Mouse (Mus musculus) MN1 (cell line): ENCODE data around the gene Sirpa.

Experiments
- DNase-seq: peaks from one replicate; pipeline ENCODE4 v3.0.0-alpha.2; 2016; ENCODE audit warnings: low spot score

The Sirpa gene

DNA sequence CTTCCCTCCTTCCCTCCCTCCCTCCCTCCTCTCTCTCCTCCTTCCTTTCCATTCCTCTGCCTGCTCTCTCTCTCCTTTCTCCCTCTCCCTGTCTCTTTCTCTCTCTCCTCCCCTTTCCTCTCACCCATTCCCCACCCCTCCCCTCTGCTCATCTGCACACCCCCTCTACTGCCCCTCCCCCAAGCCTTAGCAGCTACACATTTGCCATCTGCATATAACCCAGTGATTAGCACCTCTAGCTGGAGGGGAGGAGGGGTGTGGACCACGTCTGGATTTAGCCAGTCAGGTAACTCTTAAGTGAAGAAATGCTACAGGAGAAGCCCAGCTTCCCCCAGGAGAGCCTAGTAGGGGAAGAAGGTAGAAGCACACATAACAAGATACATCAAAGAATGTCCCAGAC, 7.7 kb upstream of the Sirpa start:
- no peak for DNase-seq

DNA sequence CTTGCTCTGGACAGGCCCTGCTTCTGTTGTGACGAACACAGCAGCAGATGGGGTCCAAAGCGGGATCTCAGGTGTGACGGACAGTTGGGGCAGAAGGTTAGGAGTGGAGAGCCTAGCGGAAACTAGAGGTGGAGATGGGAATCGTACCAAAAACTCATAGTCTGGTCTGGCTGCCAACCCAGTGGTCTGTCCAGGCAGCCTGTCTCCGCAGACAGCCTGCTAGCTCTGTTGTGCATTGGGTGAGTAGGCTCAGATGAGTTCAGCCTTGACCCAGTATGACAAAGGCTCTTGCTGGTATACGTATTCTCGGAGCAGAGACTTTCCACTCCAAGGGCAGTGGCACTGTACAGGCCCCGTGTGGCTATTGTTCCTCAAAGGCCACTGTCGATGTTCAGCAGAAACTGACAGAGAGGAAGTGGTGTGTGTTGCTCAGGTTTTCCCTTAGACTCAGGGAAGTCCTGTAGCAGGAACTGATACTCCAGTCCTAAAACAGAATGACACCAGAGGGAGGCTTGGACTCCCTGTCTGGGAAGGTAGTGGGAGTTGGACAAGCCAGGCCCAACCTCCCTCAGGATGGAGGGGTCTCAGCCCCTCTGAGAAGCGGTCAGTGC, 6.6 kb upstream of the Sirpa start:
- no peak for DNase-seq

DNA sequence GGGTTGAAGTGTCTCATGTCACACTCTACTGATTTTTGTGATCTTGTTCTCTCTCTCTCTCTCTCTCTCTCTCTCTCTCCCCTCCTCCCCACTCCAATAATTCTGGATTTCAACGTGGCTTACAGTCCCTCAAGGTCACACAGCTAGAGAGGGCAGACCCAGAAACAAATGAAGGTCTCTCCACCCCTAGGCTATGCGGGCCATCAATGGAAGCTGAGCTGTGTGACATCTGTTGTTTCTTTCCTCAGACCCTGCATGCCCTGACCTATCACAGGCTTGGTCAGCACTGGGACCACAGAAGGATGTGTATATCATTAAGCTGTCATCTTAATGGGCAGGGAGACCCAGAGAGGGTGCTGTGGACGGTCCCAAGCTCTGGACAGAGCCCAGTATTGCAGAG, 5.4 kb upstream of the Sirpa start:
- no peak for DNase-seq

DNA sequence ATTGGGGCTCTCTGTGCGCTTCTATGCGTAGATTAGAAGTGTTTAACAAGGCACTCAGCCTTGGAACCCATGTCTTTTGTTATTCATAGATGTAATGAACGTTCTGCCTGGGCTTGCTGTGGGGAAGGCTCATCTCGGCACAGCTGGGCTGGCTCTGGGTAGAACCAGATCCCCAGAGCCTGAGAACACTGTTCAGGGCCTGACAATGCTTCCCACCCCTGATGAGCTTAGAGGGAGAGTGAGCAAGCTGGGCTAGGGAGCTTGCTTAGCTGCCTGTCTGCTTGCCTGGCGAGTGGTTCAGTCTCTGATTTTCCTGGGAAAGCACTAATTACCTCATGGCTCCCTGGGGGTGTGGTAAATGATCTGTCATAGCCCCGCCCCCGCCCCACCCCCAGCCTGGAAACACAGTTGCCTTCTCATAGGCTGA, 4.8 kb upstream of the Sirpa start:
- DNase-seq, result no peak

DNA sequence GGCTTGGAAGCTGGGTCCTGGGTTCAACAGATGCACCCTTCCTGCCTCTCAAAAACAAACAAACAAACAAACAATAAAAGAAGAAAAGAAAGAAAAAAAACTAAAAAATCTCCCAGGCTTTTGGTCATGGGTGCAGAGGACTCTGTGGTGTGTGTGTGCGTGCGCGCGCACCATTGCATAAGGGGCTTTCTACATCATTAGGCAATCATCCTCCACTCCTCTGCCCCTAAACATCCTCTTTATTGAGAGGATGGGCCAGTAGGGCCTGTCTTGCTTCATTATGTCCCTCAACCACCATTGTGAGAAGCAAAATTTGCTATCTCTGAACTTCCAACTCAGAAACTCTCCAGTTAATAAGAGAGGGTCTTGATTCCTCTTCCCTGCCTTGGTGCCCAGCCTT, 738 bp upstream of the Sirpa start:
- no peak for DNase-seq

DNA sequence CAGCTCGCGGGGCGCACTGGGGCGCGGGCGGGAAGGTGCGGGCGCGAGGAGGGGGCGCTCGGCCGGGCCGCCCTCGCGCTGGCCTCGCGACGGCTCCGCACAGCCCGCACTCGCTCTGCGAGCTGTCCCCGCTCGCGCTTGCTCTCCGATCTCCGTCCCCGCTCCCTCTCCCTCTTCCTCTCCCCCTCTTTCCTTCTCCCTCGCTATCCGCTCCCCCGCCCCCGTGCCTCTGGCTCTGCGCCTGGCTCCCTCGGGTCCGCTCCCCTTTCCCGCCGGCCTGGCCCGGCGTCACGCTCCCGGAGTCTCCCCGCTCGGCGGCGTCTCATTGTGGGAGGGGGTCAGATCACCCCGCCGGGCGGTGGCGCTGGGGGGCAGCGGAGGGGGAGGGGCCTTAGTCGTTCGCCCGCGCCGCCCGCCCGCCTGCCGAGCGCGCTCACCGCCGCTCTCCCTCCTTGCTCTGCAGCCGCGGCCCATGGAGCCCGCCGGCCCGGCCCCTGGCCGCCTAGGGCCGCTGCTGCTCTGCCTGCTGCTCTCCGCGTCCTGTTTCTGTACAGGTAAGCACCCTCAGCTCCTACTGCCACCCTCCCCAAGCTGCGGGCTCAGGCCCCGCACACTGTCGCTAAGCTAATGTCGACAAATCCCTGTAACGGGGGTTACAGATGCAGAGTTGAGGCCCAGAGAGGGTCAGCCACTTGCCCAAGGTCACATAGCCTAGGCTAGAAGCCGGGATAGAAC, 673 bp downstream of the Sirpa start:
- DNase-seq, result no peak

DNA sequence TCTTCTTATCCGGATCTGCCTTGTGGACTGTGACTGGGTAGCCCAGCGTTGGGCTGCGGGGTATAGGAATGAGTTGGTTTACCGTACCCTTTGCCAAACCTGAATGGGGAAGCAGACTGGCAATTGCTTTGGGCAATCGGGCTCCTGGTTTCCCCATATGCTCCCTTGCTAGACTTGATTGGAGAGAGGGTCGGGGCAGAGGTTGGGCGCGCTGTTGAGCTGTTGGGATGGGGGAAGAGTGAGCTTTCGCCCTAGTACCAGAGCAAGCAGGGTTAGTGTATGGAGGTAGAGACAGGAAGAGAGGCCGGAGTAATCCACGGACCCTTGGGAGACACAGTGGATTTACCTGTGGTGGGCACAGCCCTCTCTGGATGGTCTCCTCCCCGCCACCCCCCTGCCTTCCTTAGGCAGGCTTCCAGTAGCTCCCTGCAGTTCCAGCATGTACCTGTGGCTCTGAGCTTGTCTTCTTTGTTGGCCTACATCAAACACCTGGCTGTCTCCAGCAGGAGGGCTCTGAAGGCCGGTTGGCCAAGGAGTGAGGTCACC, 1.3 kb downstream of the Sirpa start:
- no peak for DNase-seq

DNA sequence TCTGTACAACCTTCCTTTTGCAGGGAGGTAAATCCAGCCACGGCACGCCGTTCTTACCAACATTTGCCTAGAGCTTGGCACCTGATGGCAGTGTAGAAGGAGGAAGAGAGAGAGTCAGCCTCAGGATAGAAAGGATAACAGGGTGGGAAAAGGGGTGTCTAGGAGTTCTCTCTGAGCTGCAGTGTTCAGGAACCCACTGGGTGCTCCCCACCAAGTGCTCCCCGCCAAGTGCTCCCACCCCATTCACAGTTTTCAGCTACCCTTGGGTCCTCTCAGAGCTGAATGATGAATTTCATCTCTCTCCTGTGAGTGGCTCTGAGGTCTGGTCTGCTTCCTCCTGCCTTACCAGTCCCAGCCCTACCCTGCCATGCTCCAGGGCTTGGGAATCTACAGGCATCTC, 1.9 kb downstream of the Sirpa start:
- DNase-seq, result no peak

DNA sequence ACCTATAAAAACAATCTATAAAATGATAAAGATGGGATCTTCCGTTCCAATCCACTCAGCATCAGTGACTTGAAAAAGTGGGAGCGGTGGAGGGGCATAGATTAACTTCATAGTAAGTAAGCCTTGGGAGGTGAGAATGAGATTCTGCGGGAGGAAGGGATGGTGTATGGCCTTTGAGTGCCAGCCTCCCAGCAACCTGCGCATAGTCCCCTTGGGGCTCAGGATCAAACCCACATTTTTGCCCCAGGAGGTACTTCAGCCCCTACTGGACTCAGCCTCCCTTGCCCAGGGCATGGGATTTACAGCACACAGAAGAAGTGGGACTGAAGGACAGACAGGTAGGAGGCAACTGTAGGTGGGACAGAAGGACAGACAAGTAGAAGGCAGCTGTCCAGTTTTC, 2.6 kb downstream of the Sirpa start:
- DNase-seq, result no peak

DNA sequence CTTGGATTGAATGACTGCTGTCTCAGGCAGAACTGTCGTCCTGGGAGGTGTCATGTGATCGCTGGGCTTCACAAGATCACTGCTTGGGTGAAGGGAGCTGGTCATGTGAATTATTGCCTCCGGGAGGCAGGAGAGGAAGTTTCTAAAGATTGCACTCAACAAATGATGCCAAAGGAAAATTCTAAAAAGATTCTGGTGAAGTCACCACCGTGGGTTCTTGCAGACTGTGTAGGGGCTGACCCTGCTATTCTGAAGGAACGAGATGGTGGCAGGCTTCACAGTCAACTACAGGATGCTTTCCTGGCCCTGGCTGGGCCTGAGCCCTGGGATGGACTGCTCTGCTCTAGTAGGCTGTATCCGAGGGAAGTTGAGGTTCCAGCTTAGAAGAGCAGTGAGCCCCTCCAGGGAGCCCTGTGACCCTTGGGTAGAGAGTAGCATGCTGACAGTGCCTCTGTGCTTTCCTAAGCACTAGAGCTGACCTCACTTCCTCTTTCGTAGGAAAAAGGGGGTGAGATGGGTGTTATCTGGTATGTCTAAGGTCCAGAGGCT, 3.1 kb downstream of the Sirpa start:
- DNase-seq, result no peak

DNA sequence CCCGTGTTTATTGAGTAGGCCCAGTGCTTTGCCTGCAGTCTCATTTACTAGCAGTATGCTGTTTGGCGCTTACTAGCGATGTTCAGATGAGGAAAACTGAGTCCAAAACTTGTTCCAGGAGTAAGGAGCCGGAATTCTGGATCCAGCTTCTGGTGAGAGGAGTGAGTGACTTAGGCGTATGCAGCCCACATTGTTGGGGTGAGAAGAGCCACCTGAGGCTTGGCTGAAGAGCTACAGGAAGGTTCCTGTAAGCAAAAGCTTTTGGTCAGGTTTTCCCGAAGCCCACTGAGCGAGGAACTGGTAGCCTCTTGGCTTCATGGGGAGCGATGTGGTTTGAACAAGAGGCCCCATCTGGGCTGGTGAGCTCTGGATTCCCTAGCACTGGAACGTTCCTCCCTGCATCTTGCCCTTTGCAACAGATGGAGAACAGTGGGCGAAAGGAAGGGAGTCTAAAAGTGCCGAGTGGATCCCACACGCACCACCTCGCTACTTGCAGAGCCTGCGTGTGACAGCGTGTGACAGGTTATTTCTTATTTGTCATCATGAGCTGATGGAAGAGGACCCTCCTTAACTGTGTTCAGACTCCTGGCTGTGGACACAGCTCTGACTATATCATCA, 4.0 kb downstream of the Sirpa start:
- no peak for DNase-seq

DNA sequence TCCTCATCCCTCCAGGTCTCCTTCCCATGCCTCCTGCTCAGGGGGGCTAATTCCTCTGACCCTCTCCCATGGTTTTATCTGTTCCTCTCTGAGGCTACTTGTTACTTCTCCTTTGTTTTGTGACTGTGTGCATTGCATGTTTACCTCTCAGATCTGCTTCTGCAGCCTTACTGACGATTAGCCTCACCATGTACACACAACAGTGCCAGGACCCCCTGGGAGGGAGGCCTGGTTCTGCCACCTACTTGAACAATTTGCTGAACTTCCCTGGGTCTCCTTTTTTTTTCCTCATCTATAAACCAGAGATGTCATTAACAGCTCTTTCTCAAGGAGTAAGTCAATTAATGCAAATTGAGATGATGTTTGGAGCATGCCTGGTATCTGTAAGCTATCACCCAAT, 4.9 kb downstream of the Sirpa start:
- DNase-seq, result no peak

DNA sequence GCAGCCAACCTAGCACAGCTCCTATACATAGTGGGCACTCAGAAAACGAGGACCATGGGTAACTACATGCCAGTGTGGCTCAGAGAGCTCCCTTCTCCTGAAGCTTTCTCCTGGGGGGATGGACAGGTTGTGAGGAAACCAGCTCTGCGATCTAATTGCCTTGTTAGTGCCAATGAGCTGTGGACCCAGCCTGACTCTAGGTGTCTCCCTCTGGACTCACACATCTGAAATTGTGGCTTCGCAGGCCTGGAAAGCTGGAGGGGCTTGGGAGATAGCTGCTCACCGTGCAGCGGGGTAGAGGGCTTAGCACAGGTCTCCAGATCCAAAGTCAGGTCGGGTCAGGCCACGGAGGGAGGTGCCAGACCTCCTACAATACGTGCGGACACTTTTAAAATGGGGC, 5.5 kb downstream of the Sirpa start:
- DNase-seq, result no peak

DNA sequence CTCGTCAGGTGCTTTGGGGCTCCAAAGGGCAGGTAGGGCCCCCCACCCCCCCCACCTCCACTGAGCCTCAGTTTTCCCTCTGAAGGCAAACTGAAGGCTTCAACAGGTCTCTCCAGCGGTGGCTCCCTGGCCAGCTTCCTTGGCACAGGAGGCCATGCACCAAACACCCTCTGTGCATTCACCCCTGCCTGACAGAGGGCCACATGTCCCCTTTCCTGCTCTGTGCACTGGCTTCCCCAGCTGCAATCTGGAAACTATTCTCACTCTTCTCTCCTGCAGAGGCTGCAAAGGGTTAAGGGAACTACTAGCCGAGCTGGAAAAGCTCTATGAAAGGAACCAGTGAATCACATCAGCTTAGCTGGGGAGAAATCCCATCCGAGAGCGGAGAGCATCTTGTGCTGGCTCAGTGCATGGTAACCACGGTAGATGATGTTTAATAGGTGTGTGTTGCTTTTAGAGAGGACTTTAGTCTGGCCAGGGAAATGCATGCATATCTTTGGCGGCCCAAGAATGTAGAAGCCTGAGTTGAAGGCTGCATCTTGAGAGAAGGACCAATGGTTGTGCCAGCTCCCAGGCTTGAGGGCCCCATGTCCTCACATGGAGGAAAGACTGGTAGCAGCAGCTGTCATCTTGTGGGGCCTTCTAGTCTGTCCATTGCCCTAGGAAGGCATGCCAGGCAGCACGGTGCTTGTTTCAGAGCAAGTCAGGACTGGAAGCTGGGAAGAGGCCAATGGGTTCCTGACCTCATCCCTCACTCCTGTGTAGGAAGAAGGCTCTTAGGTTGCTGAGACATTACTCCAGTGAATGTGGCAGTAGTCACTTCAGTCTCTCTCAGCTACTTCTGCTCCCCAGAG, 6.8 kb downstream of the Sirpa start:
- no peak for DNase-seq

DNA sequence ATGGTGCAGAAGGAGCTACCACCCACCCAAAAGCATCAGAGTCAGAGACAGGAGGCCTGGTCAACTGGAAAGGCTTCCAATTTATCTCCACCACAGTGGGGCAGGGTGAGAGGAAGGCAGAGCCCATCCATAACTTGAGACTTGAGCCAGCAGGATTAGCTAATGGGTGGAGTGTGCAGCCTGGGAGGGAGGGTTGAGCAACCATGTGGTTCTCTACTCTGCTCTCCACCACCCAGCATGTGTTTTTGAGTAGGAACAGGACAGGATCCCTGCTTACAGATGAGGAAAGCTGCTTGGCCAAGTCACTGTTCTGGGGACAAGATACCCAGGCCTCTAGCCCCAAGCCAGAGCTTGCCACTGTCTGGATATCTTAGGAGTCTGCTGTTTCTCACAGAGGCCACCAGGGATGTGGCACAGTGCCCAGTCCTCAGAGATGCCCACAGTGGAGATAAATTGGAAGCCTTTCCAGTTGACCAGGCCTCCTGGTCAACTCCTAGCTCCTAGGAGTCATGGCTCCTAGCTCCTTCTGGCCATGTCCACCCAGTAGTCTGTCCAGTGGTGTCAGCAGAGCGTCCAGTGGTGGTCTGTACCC, 8.5 kb downstream of the Sirpa start:
- no peak for DNase-seq

DNA sequence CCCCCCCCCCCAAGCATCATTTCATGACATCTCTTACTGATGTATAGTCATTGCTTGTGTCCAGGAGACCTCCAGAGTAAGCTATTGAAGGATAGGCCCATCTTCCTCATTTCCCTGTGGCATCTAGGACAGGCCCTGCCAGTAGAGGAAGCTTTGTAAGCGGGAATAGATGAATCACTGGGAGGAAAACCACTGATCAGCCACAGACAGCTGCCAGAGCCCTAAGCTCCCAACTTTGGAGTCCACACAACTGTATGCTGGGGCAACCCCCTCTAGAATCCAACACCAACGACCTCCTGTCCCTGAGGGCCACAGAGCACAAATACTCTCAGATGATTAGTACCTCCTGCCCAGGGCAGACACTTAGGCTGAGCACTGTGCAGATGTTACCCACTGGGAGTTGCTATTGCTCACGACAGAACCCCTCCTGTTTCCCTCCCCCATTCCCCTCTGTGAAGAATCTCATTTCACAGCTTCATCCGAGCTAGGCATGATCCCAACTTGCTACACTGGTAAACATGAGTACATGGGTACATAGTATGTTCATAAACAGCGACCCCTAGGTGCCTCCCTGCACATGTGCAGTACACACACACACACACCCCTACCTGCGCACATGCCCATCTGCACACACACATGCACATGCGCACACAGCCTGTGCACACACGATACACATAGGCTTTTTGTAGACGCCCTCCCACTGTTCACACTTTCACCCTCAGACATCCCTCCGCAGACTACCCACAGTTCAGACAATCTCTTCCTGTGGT, 9.4 kb downstream of the Sirpa start:
- DNase-seq, result no peak

DNA sequence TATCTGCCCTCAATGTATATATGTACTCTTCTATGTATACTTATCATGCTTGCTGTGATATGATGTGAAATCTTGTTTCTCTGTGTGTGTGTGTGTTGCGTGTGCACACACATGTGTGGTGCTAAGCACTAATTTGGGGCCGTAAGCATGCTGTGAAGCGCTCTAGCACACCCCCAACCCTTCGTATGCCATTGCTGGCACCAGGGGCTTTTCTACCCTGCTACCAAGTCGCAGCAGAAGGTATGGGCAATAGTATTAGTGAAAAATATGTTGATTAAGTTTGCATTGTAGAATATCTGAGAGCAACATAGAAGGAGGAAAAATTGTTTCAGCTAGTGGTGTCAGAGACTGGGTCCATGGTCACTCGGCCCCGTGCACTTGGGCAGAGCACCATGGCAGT, 10.2 kb downstream of the Sirpa start:
- DNase-seq, result no peak

DNA sequence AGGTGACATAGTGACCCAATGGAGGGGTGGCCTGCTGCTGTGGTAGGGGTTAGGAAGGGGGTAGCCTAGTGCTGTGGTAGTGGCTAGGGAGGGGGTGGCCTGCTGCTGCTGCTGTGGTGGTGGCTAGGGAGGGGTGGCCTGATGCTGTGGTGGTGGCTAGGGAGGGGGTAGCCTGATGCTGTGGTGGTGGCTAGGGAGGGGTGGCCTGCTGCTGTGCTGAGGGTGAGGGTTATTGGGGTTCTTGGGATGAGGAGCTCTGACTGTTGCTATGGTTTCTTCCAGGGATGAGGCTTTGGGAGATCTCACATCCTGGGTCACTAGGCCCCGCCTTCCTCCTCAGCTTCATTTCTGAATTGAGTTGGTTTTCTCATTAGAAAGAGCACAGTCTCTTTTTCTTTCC, 10.9 kb downstream of the Sirpa start:
- no peak for DNase-seq

DNA sequence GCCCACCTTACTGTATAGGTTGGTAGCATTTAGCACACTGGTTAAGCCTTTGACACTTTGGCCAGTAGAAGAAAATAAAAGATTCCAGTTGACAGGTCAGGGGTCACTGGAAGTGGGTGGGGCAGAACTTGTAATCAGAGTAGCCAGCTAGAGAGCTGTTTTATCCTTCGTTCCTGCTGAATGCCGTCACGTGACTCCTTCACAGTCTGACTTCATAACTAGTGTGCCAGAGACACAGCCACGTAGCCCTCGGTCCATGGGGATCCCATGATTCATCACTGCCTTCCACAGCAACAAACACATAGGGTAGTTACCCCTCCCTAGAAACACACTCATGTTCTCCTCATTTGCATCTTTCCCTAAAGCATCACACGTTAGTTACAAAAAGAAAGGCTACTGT, 11.4 kb downstream of the Sirpa start:
- no peak for DNase-seq

DNA sequence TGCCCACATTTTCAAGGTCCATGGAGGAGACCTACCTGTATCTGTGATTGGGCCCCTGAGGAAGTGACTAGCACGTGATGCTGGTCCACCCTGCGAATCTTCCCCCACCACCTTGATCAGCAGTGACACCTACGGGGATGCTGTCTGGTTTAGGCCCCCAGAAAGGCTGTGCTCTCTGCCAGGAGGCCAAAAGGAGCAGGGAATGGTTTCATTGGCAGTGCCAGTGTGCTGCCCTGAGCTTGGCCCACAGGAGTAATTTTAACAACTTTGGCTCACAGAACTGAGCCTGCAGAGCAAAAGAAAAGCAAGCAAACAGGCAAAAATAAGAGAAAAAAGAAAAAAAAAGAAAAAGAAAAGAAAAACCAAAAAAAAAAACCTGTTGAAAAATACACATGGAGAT, 13.2 kb downstream of the Sirpa start:
- no peak for DNase-seq

DNA sequence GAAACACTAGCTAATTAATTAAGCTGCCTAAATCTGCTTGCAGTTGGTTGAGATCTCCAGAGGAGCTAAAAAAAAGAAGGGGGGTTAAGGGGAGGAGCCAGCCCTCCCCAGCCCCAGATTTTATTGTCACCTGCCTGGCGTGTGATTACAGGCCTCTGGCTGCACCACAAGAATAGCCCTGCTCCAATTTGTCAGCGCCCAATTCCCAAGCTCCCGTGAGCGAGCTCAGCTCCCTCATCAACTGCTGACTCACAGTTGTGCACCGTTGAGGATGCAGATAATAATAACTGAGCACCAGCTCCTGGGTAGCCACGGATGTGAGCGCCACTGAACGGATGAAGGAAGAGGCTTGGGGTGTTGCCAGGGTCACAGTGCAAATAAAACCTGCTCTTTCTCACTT, 13.6 kb downstream of the Sirpa start:
- DNase-seq, result no peak
